Mouse (Mus musculus): ENCODE results near the gene Cyp2f2. TPM values are rescaled to one million over a fixed set of nuclear protein-coding genes. Genes with fewer than 3 reads are reported as not detected.
A peak's percentile ranks its signal among the peaks of the same experiment; 100 is the strongest.

Gene Cyp2f2
- polyA plus RNA-seq, 1 experiment from 2014 or later = not detected

GRCm38 (mm10) chr7:27159256-27159655 is 39.5 kb downstream of the Cyp2f2 start:
- H3K9ac ChIP-seq = no peak overlapping the region
- no peaks in the 10 kb centered on the region for H3K27me3 ChIP-seq
- no peaks in the 10 kb centered on the region for H3K9me3 ChIP-seq
- H3K4me3 ChIP-seq = no peak overlapping the region
- H3K36me3 ChIP-seq = peaks cover 67% of the 10 kb centered on the region
- no peak overlapping the region for H3K4me2 ChIP-seq (replicated peaks)
- peaks cover 29% of the 10 kb centered on the region for H3K4me1 ChIP-seq
- no peak overlapping the region for H3K27ac ChIP-seq
- WGBS = 97% methylated on average over 6 of the region's 6 CpGs
- no peak for ATAC-seq (ENCODE audit: low FRiP score, low read depth)

- Histone ChIP-seq H3K27ac (no peak overlapping the region; the same call in 1 of the 2 replicates), H3K9ac (no peak overlapping the region), H3K4me2 (replicated peaks) (0 out of 2 replicates have a peak overlapping the region, but pooled peaks have one; percentile 11), H3K36me3 (peaks cover 73% of the 10 kb centered on the region), H3K4me1 (peaks cover 35% of the 10 kb centered on the region), H3K27me3 (no peaks in the 10 kb centered on the region), H3K9me3 (no peaks in the 10 kb centered on the region), H3K4me3 (no peak overlapping the region)
- ATAC-seq (ENCODE audit: low FRiP score, low read depth) = peak; percentile 92
- WGBS = 16% methylated on average over 8 of the region's 8 CpGs
These were observed 40.2 kb downstream of the Cyp2f2 start for GRCm38 (mm10) chr7:27159882-27160281.

- H3K36me3 ChIP-seq = peaks cover 77% of the 10 kb centered on the region
- ATAC-seq (ENCODE audit: low FRiP score, low read depth) = no peak
- no peak overlapping the region for H3K4me3 ChIP-seq
- 0 out of 2 replicates have a peak overlapping the region, but pooled peaks have one; percentile 19 for H3K9ac ChIP-seq
- H3K9me3 ChIP-seq = no peaks in the 10 kb centered on the region
- H3K4me2 ChIP-seq (replicated peaks) = no peak overlapping the region
- H3K4me1 ChIP-seq = peaks cover 44% of the 10 kb centered on the region
- WGBS = 86% methylated on average over 3 of the region's 3 CpGs
- no peak overlapping the region for H3K27ac ChIP-seq
- H3K27me3 ChIP-seq = no peaks in the 10 kb centered on the region
These were observed 41.2 kb downstream of the Cyp2f2 start for GRCm38 (mm10) chr7:27160921-27161320.

- WGBS = 87% methylated on average over 4 of the region's 4 CpGs
- no peak for ATAC-seq (ENCODE audit: low FRiP score, low read depth)
- H3K4me2 ChIP-seq (replicated peaks) = no peak overlapping the region
- 0 out of 2 replicates have a peak overlapping the region, but pooled peaks have one; percentile 19 for H3K9ac ChIP-seq
- H3K9me3 ChIP-seq = no peaks in the 10 kb centered on the region
- no peak overlapping the region for H3K4me3 ChIP-seq
- peaks cover 77% of the 10 kb centered on the region for H3K36me3 ChIP-seq
- H3K4me1 ChIP-seq = peaks cover 44% of the 10 kb centered on the region
- H3K27ac ChIP-seq = no peak overlapping the region
- H3K27me3 ChIP-seq = no peaks in the 10 kb centered on the region
These were observed 42.0 kb downstream of the Cyp2f2 start for GRCm38 (mm10) chr7:27161744-27162143.

- Histone ChIP-seq H3K4me1 (peaks cover 53% of the 10 kb centered on the region), H3K36me3 (peaks cover 68% of the 10 kb centered on the region), H3K9ac (peak overlapping the region; percentile 75), H3K4me2 (replicated peaks) (peak overlapping the region; percentile 83), H3K4me3 (peak overlapping the region; percentile 11; the same call in 1 of the 2 replicates), H3K27me3 (no peaks in the 10 kb centered on the region), H3K9me3 (no peaks in the 10 kb centered on the region), H3K27ac (no peak overlapping the region)
- no peak for ATAC-seq (ENCODE audit: low FRiP score, low read depth)
- WGBS = 84% methylated on average over 5 of the region's 5 CpGs
These were observed 43.2 kb downstream of the Cyp2f2 start for GRCm38 (mm10) chr7:27162780-27163449.

GRCm38 (mm10) chr7:27163450-27163805 is 43.7 kb downstream of the Cyp2f2 start:
- peaks cover 63% of the 10 kb centered on the region for H3K36me3 ChIP-seq
- no peak for ATAC-seq (ENCODE audit: low FRiP score, low read depth)
- no peaks in the 10 kb centered on the region for H3K9me3 ChIP-seq
- H3K27me3 ChIP-seq = no peaks in the 10 kb centered on the region
- WGBS = 85% methylated on average over 5 of the region's 5 CpGs
- H3K4me2 ChIP-seq (replicated peaks) = peak overlapping the region; percentile 83
- no peak overlapping the region for H3K27ac ChIP-seq
- peak overlapping the region; percentile 11; the same call in 1 of the 2 replicates for H3K4me3 ChIP-seq
- peak overlapping the region; percentile 75 for H3K9ac ChIP-seq
- H3K4me1 ChIP-seq = peaks cover 54% of the 10 kb centered on the region

GRCm38 (mm10) chr7:27164112-27164947 is 44.6 kb downstream of the Cyp2f2 start:
- Histone ChIP-seq H3K27me3 (no peaks in the 10 kb centered on the region), H3K4me3 (peak overlapping the region; percentile 60), H3K27ac (no peak overlapping the region), H3K9me3 (no peaks in the 10 kb centered on the region), H3K9ac (peak overlapping the region; percentile 75), H3K36me3 (peaks cover 60% of the 10 kb centered on the region), H3K4me1 (peaks cover 54% of the 10 kb centered on the region), H3K4me2 (replicated peaks) (peak overlapping the region; percentile 83)
- ATAC-seq (ENCODE audit: low FRiP score, low read depth) = no peak
- 82% methylated on average over 33 of the region's 33 CpGs for WGBS

- Histone ChIP-seq H3K27ac (no peak overlapping the region), H3K9me3 (no peaks in the 10 kb centered on the region), H3K4me2 (replicated peaks) (peak overlapping the region; percentile 83), H3K27me3 (no peaks in the 10 kb centered on the region), H3K4me1 (peaks cover 52% of the 10 kb centered on the region), H3K9ac (peak overlapping the region; percentile 75), H3K4me3 (peak overlapping the region; percentile 60), H3K36me3 (peaks cover 58% of the 10 kb centered on the region)
- no peak for ATAC-seq (ENCODE audit: low FRiP score, low read depth)
- 71% methylated on average over 23 of the region's 23 CpGs for WGBS
These were observed 45.4 kb downstream of the Cyp2f2 start for GRCm38 (mm10) chr7:27165007-27165655.

GRCm38 (mm10) chr7:27165696-27166095 is 46.0 kb downstream of the Cyp2f2 start:
- 3% methylated on average over 8 of the region's 8 CpGs for WGBS
- Histone ChIP-seq H3K9me3 (no peaks in the 10 kb centered on the region), H3K27me3 (no peaks in the 10 kb centered on the region), H3K36me3 (peaks cover 59% of the 10 kb centered on the region), H3K4me1 (peaks cover 47% of the 10 kb centered on the region), H3K9ac (peak overlapping the region; percentile 75), H3K27ac (peak overlapping the region; percentile 95), H3K4me2 (replicated peaks) (peak overlapping the region; percentile 83), H3K4me3 (peak overlapping the region; percentile 60)
- ATAC-seq (ENCODE audit: low FRiP score, low read depth) = no peak

- Histone ChIP-seq H3K9me3 (no peaks in the 10 kb centered on the region), H3K4me1 (peaks cover 47% of the 10 kb centered on the region), H3K36me3 (peaks cover 61% of the 10 kb centered on the region), H3K4me3 (peak overlapping the region; percentile 60), H3K27ac (peak overlapping the region; percentile 95), H3K27me3 (no peaks in the 10 kb centered on the region), H3K4me2 (replicated peaks) (peak overlapping the region; percentile 83), H3K9ac (peak overlapping the region; percentile 75)
- ATAC-seq (ENCODE audit: low FRiP score, low read depth) = peak; percentile 62
- 0% methylated on average over 33 of the region's 43 CpGs for WGBS
These were observed 46.5 kb downstream of the Cyp2f2 start for GRCm38 (mm10) chr7:27166229-27166613.

GRCm38 (mm10) chr7:27166614-27167474 is 47.1 kb downstream of the Cyp2f2 start, which contains the start of gene Egln2:
Gene Egln2 (minus strand): TSS chr7:27166802.
- ATAC-seq (ENCODE audit: low FRiP score, low read depth) = peak; percentile 89

More at GRCm38 (mm10) chr7:27166614-27167474, 47.1 kb downstream of the Cyp2f2 start, which contains the start of gene Egln2:
- Histone ChIP-seq H3K4me1 (peaks cover 47% of the 10 kb centered on the region), H3K9ac (peak within 1 kb of the TSS; percentile 75), H3K27ac (peak within 1 kb of the TSS; percentile 95), H3K4me3 (peak within 1 kb of the TSS; percentile 60), H3K9me3 (no peaks in the 10 kb centered on the region), H3K4me2 (replicated peaks) (peak within 1 kb of the TSS; percentile 83), H3K36me3 (peaks cover 61% of the 10 kb centered on the region), H3K27me3 (no peaks in the 10 kb centered on the region)
- WGBS = 2% methylated on average over 61 of the region's 61 CpGs
